Mouse (Mus musculus): ENCODE data around the gene Olfr911-ps1.

Gene Olfr911-ps1

GRCm38 (mm10) chr9:38521280-38521679 is at the start of gene Olfr911-ps1:
Gene Olfr911-ps1, plus strand, starts transcription at chr9:38521580.
- DNase-seq: no peak

GRCm38 (mm10) chr9:38486785-38487184 is 34.6 kb upstream of the Olfr911-ps1 start, which contains the start of gene Olfr906:
Gene Olfr906, plus strand, starts transcription at chr9:38487085.
- DNase-seq: no peak

GRCm38 (mm10) chr9:38495501-38495900 is 25.9 kb upstream of the Olfr911-ps1 start, which contains the start of gene Olfr907:
Gene Olfr907, plus strand, starts transcription at chr9:38495801.
- DNase-seq: no peak

GRCm38 (mm10) chr9:38512353-38512752 is 9.0 kb upstream of the Olfr911-ps1 start:
- no peak for DNase-seq

- DNase-seq: no peak
Observed at GRCm38 (mm10) chr9:38537549-38537948, 16.2 kb downstream of the Olfr911-ps1 start, which contains the start of gene Olfr910. Gene Olfr910, plus strand, starts transcription at chr9:38537849.

Data from kidney, postnatal 4 days (tissue).